ENCODE assay signal across 9 mouse cellular contexts in genomic region chr5:111506821-111507220, GRCm38 (mm10).
DNase-seq lines count a peak whose midpoint lies in the region; ATAC-seq and TF ChIP-seq lines count a peak whose summit lies in the region.
"Had no signal": no experiment of that assay in that cellular context is flagged by ENCODE, and none has a peak within 500 bp of the region (broad histone marks: within the 10 kb centered on the region; RNA-seq: fewer than 3 reads in every experiment).

No protein-coding gene starts in this region.

- H3K9me3 ChIP-seq in kidney, embryonic 14.5 days (ENCODE audit: control insufficient read depth, low read length) = no peaks in the 10 kb centered on the region
- no peaks in the 10 kb centered on the region for H3K9me3 ChIP-seq in embryonic facial prominence, embryonic 15.5 days (replicated peaks)
- no peaks in the 10 kb centered on the region for H3K9me3 ChIP-seq in hindbrain, embryonic 16.5 days (ENCODE audit: control insufficient read depth, low read length)
- H3K9me3 ChIP-seq in lung, embryonic 14.5 days (ENCODE audit: low read depth, low read length) = no peaks in the 10 kb centered on the region

- no peak overlapping the region for H3K4me3 ChIP-seq in kidney, embryonic 14.5 days (ENCODE audit: low read length)
- no peak overlapping the region for H3K4me3 ChIP-seq in embryonic facial prominence, embryonic 15.5 days (replicated peaks)
- H3K4me3 ChIP-seq in hindbrain, embryonic 16.5 days (ENCODE audit: low read length) = no peak overlapping the region
- no peak overlapping the region for H3K4me3 ChIP-seq in lung, embryonic 14.5 days (ENCODE audit: low read depth, low read length)

- TF ChIP-seq CTCF in lung, embryonic 14.5 days (IDR thresholded peaks at IDR 0.05; ENCODE audit: low read depth) = no peak

- no peak overlapping the region for H3K9ac ChIP-seq in kidney, embryonic 14.5 days (ENCODE audit: low read depth, low read length)
- no peak overlapping the region for H3K9ac ChIP-seq in embryonic facial prominence, embryonic 15.5 days
- H3K9ac ChIP-seq in hindbrain, embryonic 16.5 days (ENCODE audit: low read depth, low read length) = no peak overlapping the region
- no peak overlapping the region for H3K9ac ChIP-seq in lung, embryonic 14.5 days

- H3K4me2 ChIP-seq in kidney, embryonic 14.5 days (replicated peaks; ENCODE audit: low read depth, low read length) = no peak overlapping the region
- H3K4me2 ChIP-seq in embryonic facial prominence, embryonic 15.5 days (replicated peaks) = no peak overlapping the region
- no peak overlapping the region for H3K4me2 ChIP-seq in hindbrain, embryonic 16.5 days (ENCODE audit: low read length)
- no peak overlapping the region for H3K4me2 ChIP-seq in lung, embryonic 14.5 days

- H3K27me3 ChIP-seq in kidney, embryonic 14.5 days (ENCODE audit: control insufficient read depth, insufficient read depth, low read length) = peaks cover 26% of the 10 kb centered on the region
- H3K27me3 ChIP-seq in embryonic facial prominence, embryonic 15.5 days = 0 out of 2 replicates have a peak, but pooled peaks cover 3% of the 10 kb centered on the region
- H3K27me3 ChIP-seq in hindbrain, embryonic 16.5 days (replicated peaks; ENCODE audit: control insufficient read depth, insufficient read depth, low read length) = no peaks in the 10 kb centered on the region
- no peaks in the 10 kb centered on the region for H3K27me3 ChIP-seq in lung, embryonic 14.5 days (ENCODE audit: insufficient read depth, low read length)

- WGBS in kidney, embryonic 14.5 days = 57% methylated on average over 6 of the region's 6 CpGs
- 56% methylated on average over 6 of the region's 6 CpGs for WGBS in embryonic facial prominence, embryonic 15.5 days
- 43% methylated on average over 6 of the region's 6 CpGs for WGBS in hindbrain, embryonic 16.5 days
- WGBS in lung, embryonic 14.5 days = 32% methylated on average over 6 of the region's 6 CpGs

- peaks cover 30% of the 10 kb centered on the region for H3K4me1 ChIP-seq in kidney, embryonic 14.5 days (ENCODE audit: control insufficient read depth, insufficient read depth, low read length)
- H3K4me1 ChIP-seq in embryonic facial prominence, embryonic 15.5 days = peaks cover 37% of the 10 kb centered on the region
- peaks cover 14% of the 10 kb centered on the region for H3K4me1 ChIP-seq in hindbrain, embryonic 16.5 days (ENCODE audit: control insufficient read depth, insufficient read depth, low read depth, low read length)
- peaks cover 19% of the 10 kb centered on the region for H3K4me1 ChIP-seq in lung, embryonic 14.5 days (ENCODE audit: insufficient read depth)

- H3K36me3 ChIP-seq in kidney, embryonic 14.5 days (ENCODE audit: control insufficient read depth, insufficient read depth, low read length) = no peaks in the 10 kb centered on the region
- no peaks in the 10 kb centered on the region for H3K36me3 ChIP-seq in embryonic facial prominence, embryonic 15.5 days
- H3K36me3 ChIP-seq in hindbrain, embryonic 16.5 days (ENCODE audit: control insufficient read depth, insufficient read depth, low read length) = no peaks in the 10 kb centered on the region
- no peaks in the 10 kb centered on the region for H3K36me3 ChIP-seq in lung, embryonic 14.5 days (ENCODE audit: insufficient read depth)

- peak; percentile 11 for DNase-seq in kidney, adult 11 months
- peak; percentile 69 for DNase-seq in lung, embryonic 14.5 days
- no peak for DNase-seq in frontal cortex, adult 2 months (ENCODE audit: extremely low spot score in 1 of 2, low spot score in 1 of 2)
- no peak for DNase-seq in embryo, embryonic 9.5 days (ENCODE audit: extremely low spot score)
- DNase-seq in layer of hippocampus, adult 9-11 months = no peak

- no peak overlapping the region for H3K27ac ChIP-seq in kidney, embryonic 14.5 days (ENCODE audit: low read depth, low read length)
- no peak overlapping the region for H3K27ac ChIP-seq in embryonic facial prominence, embryonic 15.5 days (replicated peaks)
- peak overlapping the region; percentile 18; the same call in 1 of the 2 replicates for H3K27ac ChIP-seq in hindbrain, embryonic 16.5 days (ENCODE audit: low read depth, low read length)
- H3K27ac ChIP-seq in lung, embryonic 14.5 days (ENCODE audit: low read depth) = peak overlapping the region; percentile 44; the same call in 1 of the 2 replicates

- no peak for ATAC-seq in kidney, embryonic 14.5 days (ENCODE audit: low FRiP score, low TSS enrichment)
- 0 out of 2 replicates have a peak, but pooled peaks have one; percentile 30 for ATAC-seq in embryonic facial prominence, embryonic 15.5 days (ENCODE audit: insufficient number of reproducible peaks, low FRiP score, low TSS enrichment, low read depth)
- 0 out of 2 replicates have a peak, but pooled peaks have one; percentile 12 for ATAC-seq in hindbrain, embryonic 16.5 days
- peak; percentile 16; the same call in 1 of the 2 replicates for ATAC-seq in lung, embryonic 14.5 days (ENCODE audit: insufficient read depth)
- ATAC-seq: Patski had no signal

Comparison
In these comparisons a context has a peak if more than half of its experiments do, and no peak if none do; other contexts are left out.
1. DNase-seq: peak in kidney, adult 11 months (single experiment) and lung, embryonic 14.5 days (single experiment); none in frontal cortex, adult 2 months (0 of 2), embryo, embryonic 9.5 days (single experiment) and layer of hippocampus, adult 9-11 months (single experiment).
2. H3K27ac ChIP-seq: peak in hindbrain, embryonic 16.5 days (single experiment) and lung, embryonic 14.5 days (single experiment); none in kidney, embryonic 14.5 days (single experiment) and embryonic facial prominence, embryonic 15.5 days (single experiment).